In the genomic region with DNA sequence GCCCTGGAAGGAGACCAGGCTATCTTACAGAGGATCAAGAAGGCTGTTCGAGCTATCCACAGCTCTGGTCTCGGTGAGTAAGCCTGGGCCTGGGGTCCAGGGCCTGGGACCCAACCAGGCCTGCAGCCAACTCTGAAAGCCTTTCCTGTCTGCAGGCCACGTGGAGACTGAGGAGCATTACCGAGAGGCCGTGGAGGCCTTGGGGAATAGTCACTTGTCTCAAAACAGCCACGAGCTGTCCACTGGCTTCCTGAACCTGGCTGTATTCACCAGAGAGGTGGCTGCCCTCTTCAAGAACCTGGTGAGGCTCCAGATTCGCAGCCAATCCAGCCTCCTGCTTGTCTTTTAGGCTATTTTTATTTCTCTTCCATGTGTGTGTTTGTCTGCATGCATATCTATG, we compare ENCODE assay signal across 15 mouse cellular contexts.
"Had no signal": no experiment of that assay in that cellular context is flagged by ENCODE, and none has a peak within 500 bp of the region (broad histone marks: within the 10 kb centered on the region; RNA-seq: fewer than 3 reads in every experiment).

No protein-coding gene starts in this region.

- H3K27ac ChIP-seq: limb, embryonic 15.5 days; liver, embryonic 12.5 days; midbrain, embryonic 10.5 days; neural tube, embryonic 15.5 days had no signal

- H3K9me3 ChIP-seq: limb, embryonic 15.5 days; liver, embryonic 12.5 days; midbrain, embryonic 10.5 days; neural tube, embryonic 15.5 days had no signal

- H3K4me3 ChIP-seq: limb, embryonic 15.5 days; liver, embryonic 12.5 days; midbrain, embryonic 10.5 days; myocyte; neural tube, embryonic 15.5 days had no signal

- ATAC-seq: liver, embryonic 12.5 days had no signal

- H3K9ac ChIP-seq: limb, embryonic 15.5 days; liver, embryonic 12.5 days; lung, embryonic 14.5 days; neural tube, embryonic 15.5 days had no signal

- DNase-seq: kidney, postnatal 36 days; layer of hippocampus, adult 9-11 months; layer of hippocampus, postnatal 36 days; lung, embryonic 14.5 days; lung, postnatal 10 days; lung, postnatal 4 days; midbrain, embryonic 14.5 days; right cerebral cortex, adult 18-20 months; right cerebral cortex, postnatal 25 days; thymus, postnatal 36 days had no signal

- H3K27me3 ChIP-seq: limb, embryonic 15.5 days; neural tube, embryonic 15.5 days had no signal

- H3K4me1 ChIP-seq: liver, embryonic 12.5 days had no signal

- H3K36me3 ChIP-seq: liver, embryonic 12.5 days; midbrain, embryonic 10.5 days; neural tube, embryonic 15.5 days had no signal

- H3K4me2 ChIP-seq: limb, embryonic 15.5 days; liver, embryonic 12.5 days; lung, embryonic 14.5 days; neural tube, embryonic 15.5 days had no signal
